8 mouse cellular contexts compared by ENCODE assay signal in genomic region chr17:65558217-65558616, GRCm38 (mm10). TPM values are rescaled to one million over a fixed set of nuclear protein-coding genes. Genes with fewer than 3 reads are reported as not detected.
A peak's percentile ranks its signal among the peaks of the same experiment; 100 is the strongest.
DNase-seq lines count a peak whose midpoint lies in the region; ATAC-seq and TF ChIP-seq lines count a peak whose summit lies in the region.

No protein-coding gene starts in this region.

- no peaks in the 10 kb centered on the region for H3K9me3 ChIP-seq in embryonic facial prominence, embryonic 14.5 days (ENCODE audit: control insufficient read depth, low read length)
- no peaks in the 10 kb centered on the region for H3K9me3 ChIP-seq in heart, embryonic 12.5 days (replicated peaks)

- H3K36me3 ChIP-seq in embryonic facial prominence, embryonic 14.5 days (ENCODE audit: control insufficient read depth, insufficient read depth, low read length) = no peaks in the 10 kb centered on the region
- no peaks in the 10 kb centered on the region for H3K36me3 ChIP-seq in heart, embryonic 12.5 days

- intact Hi-C loops in left cerebral cortex, adult 2 months (cut with DNase I) = loop anchor here (5.0 kb wide), 1 partner anchor 186 kb away; no protein-coding TSS in a partner anchor

- peak; percentile 76 for TF ChIP-seq CTCF in left cerebral cortex, adult 2 months (IDR thresholded peaks at IDR 0.05)
- peak; percentile 56 for TF ChIP-seq CTCF in bone marrow macrophage, adult 2 months (IDR thresholded peaks at IDR 0.05; ENCODE audit: low read depth, low read length)

- H3K9ac ChIP-seq in embryonic facial prominence, embryonic 14.5 days (ENCODE audit: low read depth, low read length) = no peak overlapping the region
- H3K9ac ChIP-seq in heart, embryonic 12.5 days = no peak overlapping the region

- ATAC-seq in embryonic facial prominence, embryonic 14.5 days (ENCODE audit: low read depth) = no peak
- ATAC-seq in heart, embryonic 12.5 days (ENCODE audit: insufficient number of reproducible peaks, low FRiP score) = 0 out of 2 replicates have a peak, but pooled peaks have one; percentile 13

- TF ChIP-seq POLR2A in bone marrow macrophage, adult 2 months (IDR thresholded peaks at IDR 0.05; ENCODE audit: borderline replicate concordance, low read depth, low read length) = no peak

- peak overlapping the region; percentile 12; the same call in 1 of the 2 replicates for H3K4me2 ChIP-seq in embryonic facial prominence, embryonic 14.5 days (ENCODE audit: low read depth, low read length)
- H3K4me2 ChIP-seq in heart, embryonic 12.5 days = peak overlapping the region; percentile 28

- no peak overlapping the region for H3K27ac ChIP-seq in left cerebral cortex, adult 2 months
- H3K27ac ChIP-seq in bone marrow macrophage, adult 2 months (ENCODE audit: insufficient read depth, low read depth, low read length) = no peak overlapping the region
- H3K27ac ChIP-seq in embryonic facial prominence, embryonic 14.5 days (replicated peaks; ENCODE audit: low read depth, low read length) = no peak overlapping the region
- no peak overlapping the region for H3K27ac ChIP-seq in heart, embryonic 12.5 days (ENCODE audit: poor library complexity, severe bottlenecking)

- DNase-seq in left cerebral cortex, adult 2 months (ENCODE audit: extremely low spot score in 1 of 2, low spot score in 2 of 2) = peak; percentile 29 to 50
- no peak for DNase-seq in left cerebral cortex, adult 11 months (ENCODE audit: low spot score)
- DNase-seq in embryonic facial prominence, embryonic 14.5 days (ENCODE audit: low spot score) = peak; percentile 48
- peak; percentile 71 for DNase-seq in kidney, postnatal 10 days
- peak; percentile 78 for DNase-seq in lung, postnatal 14 days
- DNase-seq in spleen, postnatal 10 days (ENCODE audit: low spot score in 2 of 2) = peak; percentile 61 to 76

- no peaks in the 10 kb centered on the region for H3K4me1 ChIP-seq in bone marrow macrophage, adult 2 months (ENCODE audit: control insufficient read depth, insufficient read depth, low read length)
- H3K4me1 ChIP-seq in embryonic facial prominence, embryonic 14.5 days (ENCODE audit: control insufficient read depth, insufficient read depth, low read length) = no peaks in the 10 kb centered on the region
- H3K4me1 ChIP-seq in heart, embryonic 12.5 days (replicated peaks) = no peaks in the 10 kb centered on the region

- 48% methylated on average over 9 of the region's 9 CpGs for WGBS in embryonic facial prominence, embryonic 14.5 days
- 37% methylated on average over 9 of the region's 9 CpGs for WGBS in heart, embryonic 12.5 days

- no peak overlapping the region for H3K4me3 ChIP-seq in left cerebral cortex, adult 2 months
- H3K4me3 ChIP-seq in bone marrow macrophage, adult 2 months (ENCODE audit: insufficient read depth, low read length) = no peak overlapping the region
- no peak overlapping the region for H3K4me3 ChIP-seq in embryonic facial prominence, embryonic 14.5 days (ENCODE audit: low read depth, low read length)
- no peak overlapping the region for H3K4me3 ChIP-seq in heart, embryonic 12.5 days

- H3K27me3 ChIP-seq in embryonic facial prominence, embryonic 14.5 days (replicated peaks; ENCODE audit: control insufficient read depth, insufficient read depth, low read length) = no peaks in the 10 kb centered on the region
- no peaks in the 10 kb centered on the region for H3K27me3 ChIP-seq in heart, embryonic 12.5 days (replicated peaks)

RNA-seq across cellular contexts. Expression of gene Tmem232, which starts 17.6 kb away (rescaled TPM):
- total RNA-seq in left cerebral cortex, adult 2 months (2021) = 1 to 10 TPM; 1.8 to 2.4 TPM
- polyA plus RNA-seq in bone marrow macrophage, adult 2 months (2012; ENCODE audit: insufficient read depth, insufficient read length, missing spikeins) = not detected in 2 replicates
- polyA plus RNA-seq in embryonic facial prominence, embryonic 14.5 days (2014; fragmentation: Nextera tagmentation; extraction: Ambion mirVana) = 0.31 and 1.0 TPM in 2 replicates
- 0.17 TPM in 1 of 2 replicates, not detected in the other for polyA plus RNA-seq in heart, embryonic 12.5 days (2016; fragmentation: Nextera tagmentation; extraction: Ambion mirVana)

RNA-seq across cellular contexts. Expression of gene Vapa, which starts 55.1 kb away (rescaled TPM):
- 100 to 1,000 TPM; 150 to 151 TPM for total RNA-seq in left cerebral cortex, adult 2 months (2021)
- polyA plus RNA-seq in bone marrow macrophage, adult 2 months (2012; ENCODE audit: insufficient read depth, insufficient read length, missing spikeins) = 145 and 149 TPM in 2 replicates
- 203 and 215 TPM in 2 replicates for polyA plus RNA-seq in embryonic facial prominence, embryonic 14.5 days (2014; fragmentation: Nextera tagmentation; extraction: Ambion mirVana)
- polyA plus RNA-seq in heart, embryonic 12.5 days (2016; fragmentation: Nextera tagmentation; extraction: Ambion mirVana) = 186 and 190 TPM in 2 replicates
